Mouse (Mus musculus) testis, adult 2 months (tissue): ENCODE results near the gene Mettl9.

Experiments
- CTCF ChIP-seq: fragments of 200-500 bp; IDR thresholded peaks from 2 replicates; pipeline ENCODE4 v1.5.1; 2012; ENCODE audit warnings: low read depth, mild to moderate bottlenecking, inconsistent platforms, low read length, moderate library complexity; ENCODE audit not compliant: control insufficient read depth, insufficient read depth, insufficient replicate concordance
- POLR2A ChIP-seq: fragments of 200-500 bp; IDR thresholded peaks from 2 replicates; pipeline ENCODE4 v1.6.1; 2012; ENCODE audit warnings: low read depth, mild to moderate bottlenecking, inconsistent platforms, low read length, moderate library complexity; ENCODE audit not compliant: control insufficient read depth

GRCm38 (mm10) chr7:121081350-121081749 is 47.1 kb downstream of the Mettl9 start, which contains the start of gene Otoa:
- TF ChIP-seq CTCF: no peak
- no peak for TF ChIP-seq POLR2A
